In the genomic region with DNA sequence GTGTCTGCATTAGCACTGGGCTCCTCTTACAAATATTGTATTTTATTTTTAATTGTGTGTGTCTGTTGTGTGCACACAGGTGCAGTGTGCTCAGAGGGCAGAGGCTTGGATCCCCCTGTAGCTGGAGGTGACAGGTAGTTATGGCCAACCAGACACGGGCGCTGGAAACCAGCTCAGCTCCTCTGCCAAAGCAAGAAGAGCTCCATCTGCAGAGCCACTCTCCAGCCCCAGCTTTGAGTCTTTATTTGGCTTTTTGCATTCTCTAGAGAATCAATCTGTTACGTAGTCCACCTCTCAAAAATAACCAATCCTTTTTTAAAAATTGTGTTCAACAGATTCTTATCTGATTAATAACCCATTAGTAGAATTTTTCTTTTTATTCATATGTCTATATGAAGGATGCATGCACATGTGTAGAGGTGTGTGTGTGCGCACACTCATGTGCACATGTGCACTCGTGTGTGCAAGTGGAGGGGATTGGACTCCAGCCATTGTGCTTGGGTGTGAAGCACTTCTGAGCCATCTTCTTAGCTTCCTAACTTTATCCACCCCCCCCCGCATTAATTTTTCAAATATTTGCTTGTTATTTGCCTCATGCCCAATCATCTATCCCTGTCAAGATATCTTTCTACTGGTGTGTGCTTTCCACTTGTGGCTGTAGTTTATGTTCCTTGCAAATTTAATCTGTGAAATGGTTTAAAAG, we compare ENCODE assay signal across 17 mouse cellular contexts. TPM values are rescaled to one million over a fixed set of nuclear protein-coding genes. Genes with fewer than 3 reads are reported as not detected.
"Had no signal": no experiment of that assay in that cellular context is flagged by ENCODE, and none has a peak within 500 bp of the region (broad histone marks: within the 10 kb centered on the region; RNA-seq: fewer than 3 reads in every experiment).

No protein-coding gene starts in this region.

- H3K36me3 ChIP-seq: limb, embryonic 12.5 days; liver, embryonic 13.5 days; midbrain, embryonic 13.5 days had no signal

- H3K9ac ChIP-seq: limb, embryonic 12.5 days; liver, embryonic 13.5 days; midbrain, embryonic 13.5 days had no signal

- H3K4me2 ChIP-seq: limb, embryonic 12.5 days; liver, embryonic 13.5 days; midbrain, embryonic 13.5 days had no signal

- H3K4me3 ChIP-seq: limb, embryonic 12.5 days; liver, embryonic 13.5 days; midbrain, embryonic 13.5 days had no signal

- H3K9me3 ChIP-seq: limb, embryonic 12.5 days; liver, embryonic 13.5 days; midbrain, embryonic 13.5 days had no signal

- H3K27me3 ChIP-seq: limb, embryonic 12.5 days; liver, embryonic 13.5 days; midbrain, embryonic 13.5 days had no signal

- ATAC-seq: lung, postnatal 0 days; midbrain, embryonic 13.5 days had no signal

- DNase-seq: kidney, adult 11 months; kidney, adult 9 months; kidney, postnatal 10 days; kidney, postnatal 4 days; liver, embryonic 13.5 days; lung, adult 2 months; right cerebral cortex, postnatal 25 days; thymus, postnatal 4 days had no signal

- H3K4me1 ChIP-seq: limb, embryonic 12.5 days; midbrain, embryonic 13.5 days had no signal

- H3K27ac ChIP-seq: limb, embryonic 12.5 days; liver, embryonic 13.5 days; midbrain, embryonic 13.5 days; stomach, postnatal 0 days had no signal

RNA-seq across cellular contexts. Expression of gene Dnase2b, which starts 16.0 kb away (rescaled TPM):
- total RNA-seq: layer of hippocampus, postnatal 10 days; left cerebral cortex, postnatal 36 days; megakaryocyte progenitor cell, adult 5-6 weeks; midbrain, postnatal 0 days had no signal
- polyA plus RNA-seq: limb, embryonic 12.5 days; midbrain, embryonic 13.5 days; midbrain, postnatal 0 days; neural tube, embryonic 14.5 days; stomach, postnatal 0 days had no signal

RNA-seq across cellular contexts. Expression of gene Uox, which starts 29.1 kb away (rescaled TPM):
- total RNA-seq: megakaryocyte progenitor cell, adult 5-6 weeks; midbrain, postnatal 0 days had no signal
- polyA plus RNA-seq: limb, embryonic 12.5 days; midbrain, embryonic 13.5 days; neural tube, embryonic 14.5 days had no signal

RNA-seq across cellular contexts. Expression of gene 4930503B20Rik, which starts 51.8 kb away (rescaled TPM):
- total RNA-seq: layer of hippocampus, postnatal 10 days; left cerebral cortex, postnatal 36 days; megakaryocyte progenitor cell, adult 5-6 weeks; midbrain, postnatal 0 days had no signal
- polyA plus RNA-seq: limb, embryonic 12.5 days; liver, embryonic 13.5 days; lung, adult 2 months; lung, postnatal 0 days; midbrain, embryonic 13.5 days; midbrain, postnatal 0 days; neural tube, embryonic 14.5 days; stomach, postnatal 0 days had no signal
